Mouse (Mus musculus) ES-CJ7 (cell line): ENCODE measurements around the gene D17H6S53E.
A peak's percentile ranks its signal among the peaks of the same experiment; 100 is the strongest.

Source experiments
- DNase-seq: peaks from one replicate; pipeline ENCODE4 v3.0.0; 2011; ENCODE audit warnings: low read depth, low spot score

D17H6S53E gene

GRCm38 (mm10) chr17:35126206-35126611 is at the start of gene D17H6S53E:
Gene D17H6S53E (plus strand): TSS chr17:35126373.
- peak; percentile 41 for DNase-seq

GRCm38 (mm10) chr17:35076507-35077176 is 49.5 kb upstream of the D17H6S53E start, which contains the start of gene Ly6g6e:
Gene Ly6g6e (plus strand): TSS chr17:35076902.
- peak; percentile 81 for DNase-seq

GRCm38 (mm10) chr17:35077285-35077684 is 48.9 kb upstream of the D17H6S53E start:
- peak; percentile 43 for DNase-seq

GRCm38 (mm10) chr17:35077786-35078233 is 48.4 kb upstream of the D17H6S53E start, which contains the start of gene Ly6g6d:
Gene Ly6g6d (minus strand): TSS chr17:35078065.
- DNase-seq, result no peak

- no peak for DNase-seq
These were observed 46.4 kb upstream of the D17H6S53E start for GRCm38 (mm10) chr17:35079778-35080177.

GRCm38 (mm10) chr17:35080248-35080647 is 45.9 kb upstream of the D17H6S53E start:
- no peak for DNase-seq

GRCm38 (mm10) chr17:35080710-35081109 is 45.5 kb upstream of the D17H6S53E start:
- DNase-seq, result no peak

GRCm38 (mm10) chr17:35082841-35083576 is 43.2 kb upstream of the D17H6S53E start:
- DNase-seq, result no peak

- DNase-seq, result no peak
These were observed 42.2 kb upstream of the D17H6S53E start for GRCm38 (mm10) chr17:35083929-35084497.

GRCm38 (mm10) chr17:35085208-35085865 is 40.8 kb upstream of the D17H6S53E start, which contains the start of gene Ly6g6f:
Gene Ly6g6f (minus strand): TSS chr17:35085610.
- DNase-seq, result no peak

GRCm38 (mm10) chr17:35088151-35088550 is 38.0 kb upstream of the D17H6S53E start:
- DNase-seq, result peak; percentile 48

- DNase-seq, result peak; percentile 93
These were observed 37.1 kb upstream of the D17H6S53E start, which contains the start of gene Abhd16a for GRCm38 (mm10) chr17:35088825-35089644. Gene Abhd16a (plus strand): TSS chr17:35089263.

- DNase-seq, result no peak
These were observed 35.8 kb upstream of the D17H6S53E start for GRCm38 (mm10) chr17:35090166-35090932.

- DNase-seq, result no peak
These were observed 33.6 kb upstream of the D17H6S53E start for GRCm38 (mm10) chr17:35092403-35093198.

GRCm38 (mm10) chr17:35094475-35095365 is 31.5 kb upstream of the D17H6S53E start:
- DNase-seq, result no peak

- no peak for DNase-seq
These were observed 29.6 kb upstream of the D17H6S53E start for GRCm38 (mm10) chr17:35096597-35096996.

GRCm38 (mm10) chr17:35097164-35097655 is 29.0 kb upstream of the D17H6S53E start:
- DNase-seq, result no peak

GRCm38 (mm10) chr17:35100196-35100765 is 25.9 kb upstream of the D17H6S53E start:
- DNase-seq, result no peak
